Mouse (Mus musculus): Measurements from ENCODE around the gene Uvrag. TPM values are rescaled to one million over a fixed set of nuclear protein-coding genes. Genes with fewer than 3 reads are reported as not detected.

Uvrag gene
- polyA plus RNA-seq, 1 experiment from 2014 or later = 25.1 TPM

- peaks cover 9% of the 10 kb centered on the region; the same call in 1 of the 2 replicates for H3K4me1 ChIP-seq (ENCODE audit: insufficient read depth)
- peak overlapping the region; percentile 83 for H3K4me2 ChIP-seq
- WGBS = under 1% methylated on average over 13 of the region's 13 CpGs
- no peak for TF ChIP-seq CTCF (IDR thresholded peaks at IDR 0.05; ENCODE audit: low read depth)
- no peaks in the 10 kb centered on the region for H3K9me3 ChIP-seq (ENCODE audit: low read depth, low read length)
- no peaks in the 10 kb centered on the region for H3K36me3 ChIP-seq (ENCODE audit: insufficient read depth)
- H3K27me3 ChIP-seq (ENCODE audit: insufficient read depth, low read length) = no peaks in the 10 kb centered on the region
- H3K27ac ChIP-seq (ENCODE audit: low read depth) = peak overlapping the region; percentile 85
- peak overlapping the region; percentile 98 for H3K4me3 ChIP-seq (ENCODE audit: low read depth, low read length)
- peak overlapping the region; percentile 82 for H3K9ac ChIP-seq
- ATAC-seq (ENCODE audit: insufficient read depth) (no peak), DNase-seq (peak; percentile 72)
These were observed 975 bp downstream of the Uvrag start for GRCm38 (mm10) chr7:99139841-99140491.

- H3K36me3 ChIP-seq (ENCODE audit: insufficient read depth) = no peaks in the 10 kb centered on the region
- H3K27ac ChIP-seq (ENCODE audit: low read depth) = no peak overlapping the region
- WGBS = 98% methylated on average over 4 of the region's 4 CpGs
- H3K9ac ChIP-seq = no peak overlapping the region
- H3K9me3 ChIP-seq (ENCODE audit: low read depth, low read length) = no peaks in the 10 kb centered on the region
- TF ChIP-seq CTCF (IDR thresholded peaks at IDR 0.05; ENCODE audit: low read depth) = no peak
- no peak overlapping the region for H3K4me3 ChIP-seq (ENCODE audit: low read depth, low read length)
- no peaks in the 10 kb centered on the region for H3K27me3 ChIP-seq (ENCODE audit: insufficient read depth, low read length)
- H3K4me2 ChIP-seq = no peak overlapping the region
- DNase-seq (no peak), ATAC-seq (ENCODE audit: insufficient read depth) (no peak)
- H3K4me1 ChIP-seq (ENCODE audit: insufficient read depth) = peaks cover 11% of the 10 kb centered on the region; the same call in 1 of the 2 replicates
These were observed 3.4 kb downstream of the Uvrag start for GRCm38 (mm10) chr7:99137541-99137940.

GRCm38 (mm10) chr7:99136789-99137188 lies 4.2 kb downstream of the Uvrag start:
- no peak overlapping the region for H3K4me2 ChIP-seq
- no peaks in the 10 kb centered on the region for H3K27me3 ChIP-seq (ENCODE audit: insufficient read depth, low read length)
- DNase-seq (no peak), ATAC-seq (ENCODE audit: insufficient read depth) (no peak)
- 39% methylated on average over 6 of the region's 6 CpGs for WGBS
- no peak overlapping the region for H3K4me3 ChIP-seq (ENCODE audit: low read depth, low read length)
- no peaks in the 10 kb centered on the region for H3K36me3 ChIP-seq (ENCODE audit: insufficient read depth)
- H3K4me1 ChIP-seq (ENCODE audit: insufficient read depth) = peaks cover 18% of the 10 kb centered on the region
- no peaks in the 10 kb centered on the region for H3K9me3 ChIP-seq (ENCODE audit: low read depth, low read length)
- TF ChIP-seq CTCF (IDR thresholded peaks at IDR 0.05; ENCODE audit: low read depth) = no peak
- H3K27ac ChIP-seq (ENCODE audit: low read depth) = no peak overlapping the region
- H3K9ac ChIP-seq = no peak overlapping the region

- H3K27me3 ChIP-seq (ENCODE audit: insufficient read depth, low read length) = no peaks in the 10 kb centered on the region
- H3K4me3 ChIP-seq (ENCODE audit: low read depth, low read length) = no peak overlapping the region
- 0 out of 2 replicates have a peak overlapping the region, but pooled peaks have one; percentile 16 for H3K4me2 ChIP-seq
- no peak overlapping the region for H3K9ac ChIP-seq
- H3K27ac ChIP-seq (ENCODE audit: low read depth) = peak overlapping the region; percentile 68
- TF ChIP-seq CTCF (IDR thresholded peaks at IDR 0.05; ENCODE audit: low read depth) = no peak
- H3K4me1 ChIP-seq (ENCODE audit: insufficient read depth) = peaks cover 18% of the 10 kb centered on the region
- H3K36me3 ChIP-seq (ENCODE audit: insufficient read depth) = no peaks in the 10 kb centered on the region
- 60% methylated on average over 8 of the region's 8 CpGs for WGBS
- DNase-seq (peak; percentile 57), ATAC-seq (ENCODE audit: insufficient read depth) (no peak)
- no peaks in the 10 kb centered on the region for H3K9me3 ChIP-seq (ENCODE audit: low read depth, low read length)
These were observed 7.0 kb downstream of the Uvrag start for GRCm38 (mm10) chr7:99133811-99134402.

- Histone ChIP-seq H3K9ac (no peak overlapping the region), H3K27me3 (ENCODE audit: insufficient read depth, low read length) (no peaks in the 10 kb centered on the region), H3K9me3 (ENCODE audit: low read depth, low read length) (no peaks in the 10 kb centered on the region), H3K4me2 (peak overlapping the region; percentile 10; the same call in 1 of the 2 replicates), H3K27ac (ENCODE audit: low read depth) (peak overlapping the region; percentile 79), H3K4me1 (ENCODE audit: insufficient read depth) (peaks cover 26% of the 10 kb centered on the region), H3K4me3 (ENCODE audit: low read depth, low read length) (no peak overlapping the region), H3K36me3 (ENCODE audit: insufficient read depth) (no peaks in the 10 kb centered on the region)
- no peak for ATAC-seq (ENCODE audit: insufficient read depth)
- WGBS = 61% methylated on average over 9 of the region's 9 CpGs
- no peak for TF ChIP-seq CTCF (IDR thresholded peaks at IDR 0.05; ENCODE audit: low read depth)
- peak; percentile 30 for DNase-seq
These were observed 8.3 kb downstream of the Uvrag start for GRCm38 (mm10) chr7:99132597-99132996.

GRCm38 (mm10) chr7:99131819-99132353 lies 9.1 kb downstream of the Uvrag start:
- no peak for TF ChIP-seq CTCF (IDR thresholded peaks at IDR 0.05; ENCODE audit: low read depth)
- Histone ChIP-seq H3K4me2 (0 out of 2 replicates have a peak overlapping the region, but pooled peaks have one; percentile 10), H3K4me3 (ENCODE audit: low read depth, low read length) (no peak overlapping the region), H3K36me3 (ENCODE audit: insufficient read depth) (no peaks in the 10 kb centered on the region), H3K4me1 (ENCODE audit: insufficient read depth) (peaks cover 31% of the 10 kb centered on the region), H3K9me3 (ENCODE audit: low read depth, low read length) (no peaks in the 10 kb centered on the region), H3K9ac (no peak overlapping the region), H3K27ac (ENCODE audit: low read depth) (peak overlapping the region; percentile 79), H3K27me3 (ENCODE audit: insufficient read depth, low read length) (no peaks in the 10 kb centered on the region)
- DNase-seq = peak; percentile 70
- WGBS = 16% methylated on average over 6 of the region's 6 CpGs
- ATAC-seq (ENCODE audit: insufficient read depth) = peak; percentile 58; the same call in 1 of the 2 replicates

- DNase-seq (no peak), ATAC-seq (ENCODE audit: insufficient read depth) (no peak)
- H3K9me3 ChIP-seq (ENCODE audit: low read depth, low read length) = no peaks in the 10 kb centered on the region
- no peaks in the 10 kb centered on the region for H3K27me3 ChIP-seq (ENCODE audit: insufficient read depth, low read length)
- no peak for TF ChIP-seq CTCF (IDR thresholded peaks at IDR 0.05; ENCODE audit: low read depth)
- H3K4me2 ChIP-seq = no peak overlapping the region
- peak overlapping the region; percentile 25; the same call in 1 of the 2 replicates for H3K27ac ChIP-seq (ENCODE audit: low read depth)
- WGBS = 85% methylated on average over 8 of the region's 8 CpGs
- peaks cover 34% of the 10 kb centered on the region for H3K4me1 ChIP-seq (ENCODE audit: insufficient read depth)
- H3K4me3 ChIP-seq (ENCODE audit: low read depth, low read length) = no peak overlapping the region
- H3K9ac ChIP-seq = no peak overlapping the region
- no peaks in the 10 kb centered on the region for H3K36me3 ChIP-seq (ENCODE audit: insufficient read depth)
These were observed 12.0 kb downstream of the Uvrag start for GRCm38 (mm10) chr7:99128965-99129364.
